Mouse (Mus musculus): ENCODE data around the gene Cacna1b. TPM values are rescaled to one million over a fixed set of nuclear protein-coding genes. Genes with fewer than 3 reads are reported as not detected.

Cacna1b gene
- 0.90 and 0.99 TPM in 2 replicates for polyA plus RNA-seq (2015; fragmentation: Nextera tagmentation; extraction: Ambion mirVana)

GRCm38 (mm10) chr2:24763115-24763557 lies at the start of gene Cacna1b:
Cacna1b (minus strand) TSS chr2:24763152.
- Histone ChIP-seq H3K27me3 (ENCODE audit: control insufficient read depth, insufficient read depth, low read length) (peaks cover 21% of the 10 kb centered on the region), H3K4me2 (ENCODE audit: low read depth, low read length) (peak within 1 kb of the TSS; percentile 99), H3K9ac (ENCODE audit: low read length) (peak within 1 kb of the TSS; percentile 55; the same call in 1 of the 2 replicates), H3K36me3 (ENCODE audit: control insufficient read depth, insufficient read depth, low read length) (no peaks in the 10 kb centered on the region), H3K27ac (ENCODE audit: low read length) (no peak within 1 kb of the TSS), H3K4me3 (replicated peaks; ENCODE audit: low read length) (peak within 1 kb of the TSS; percentile 55), H3K9me3 (replicated peaks; ENCODE audit: control insufficient read depth, low read length) (no peaks in the 10 kb centered on the region), H3K4me1 (ENCODE audit: control insufficient read depth, insufficient read depth, low read length) (peaks cover 7% of the 10 kb centered on the region)
- peak; percentile 86 for ATAC-seq (ENCODE audit: insufficient read depth, low FRiP score)
- WGBS, result under 1% methylated on average over 42 of the region's 42 CpGs

GRCm38 (mm10) chr2:24809746-24810145 lies 46.8 kb upstream of the Cacna1b start:
- no peak overlapping the region for H3K4me2 ChIP-seq (ENCODE audit: low read depth, low read length)
- no peak for ATAC-seq (ENCODE audit: insufficient read depth, low FRiP score)
- no peaks in the 10 kb centered on the region for H3K9me3 ChIP-seq (replicated peaks; ENCODE audit: control insufficient read depth, low read length)
- H3K27ac ChIP-seq (ENCODE audit: low read length), result no peak overlapping the region
- 73% methylated on average over 3 of the region's 3 CpGs for WGBS
- no peak overlapping the region for H3K4me3 ChIP-seq (replicated peaks; ENCODE audit: low read length)
- H3K4me1 ChIP-seq (ENCODE audit: control insufficient read depth, insufficient read depth, low read length), result no peaks in the 10 kb centered on the region
- H3K27me3 ChIP-seq (ENCODE audit: control insufficient read depth, insufficient read depth, low read length), result no peaks in the 10 kb centered on the region
- no peak overlapping the region for H3K9ac ChIP-seq (ENCODE audit: low read length)
- H3K36me3 ChIP-seq (ENCODE audit: control insufficient read depth, insufficient read depth, low read length), result peaks cover 22% of the 10 kb centered on the region

- no peak overlapping the region for H3K9ac ChIP-seq (ENCODE audit: low read length)
Measured at GRCm38 (mm10) chr2:24807691-24808090, 44.7 kb upstream of the Cacna1b start.

GRCm38 (mm10) chr2:24807036-24807435 lies 44.1 kb upstream of the Cacna1b start:
- 92% methylated on average over 3 of the region's 3 CpGs for WGBS
- H3K27me3 ChIP-seq (ENCODE audit: control insufficient read depth, insufficient read depth, low read length), result no peaks in the 10 kb centered on the region
- H3K4me2 ChIP-seq (ENCODE audit: low read depth, low read length), result no peak overlapping the region
- H3K9me3 ChIP-seq (replicated peaks; ENCODE audit: control insufficient read depth, low read length), result no peaks in the 10 kb centered on the region
- no peak for ATAC-seq (ENCODE audit: insufficient read depth, low FRiP score)
- no peak overlapping the region for H3K9ac ChIP-seq (ENCODE audit: low read length)
- no peak overlapping the region for H3K27ac ChIP-seq (ENCODE audit: low read length)
- H3K36me3 ChIP-seq (ENCODE audit: control insufficient read depth, insufficient read depth, low read length), result peaks cover 7% of the 10 kb centered on the region
- H3K4me1 ChIP-seq (ENCODE audit: control insufficient read depth, insufficient read depth, low read length), result no peaks in the 10 kb centered on the region
- H3K4me3 ChIP-seq (replicated peaks; ENCODE audit: low read length), result no peak overlapping the region

More at GRCm38 (mm10) chr2:24807691-24808090, 44.7 kb upstream of the Cacna1b start:
- Histone ChIP-seq H3K27ac (ENCODE audit: low read length) (no peak overlapping the region), H3K4me3 (replicated peaks; ENCODE audit: low read length) (no peak overlapping the region), H3K27me3 (ENCODE audit: control insufficient read depth, insufficient read depth, low read length) (no peaks in the 10 kb centered on the region), H3K36me3 (ENCODE audit: control insufficient read depth, insufficient read depth, low read length) (peaks cover 7% of the 10 kb centered on the region), H3K9me3 (replicated peaks; ENCODE audit: control insufficient read depth, low read length) (no peaks in the 10 kb centered on the region), H3K4me2 (ENCODE audit: low read depth, low read length) (no peak overlapping the region), H3K4me1 (ENCODE audit: control insufficient read depth, insufficient read depth, low read length) (no peaks in the 10 kb centered on the region)
- 96% methylated on average over 10 of the region's 10 CpGs for WGBS
- no peak for ATAC-seq (ENCODE audit: insufficient read depth, low FRiP score)

- 92% methylated on average over 6 of the region's 6 CpGs for WGBS
- Histone ChIP-seq H3K4me1 (ENCODE audit: control insufficient read depth, insufficient read depth, low read length) (no peaks in the 10 kb centered on the region), H3K9ac (ENCODE audit: low read length) (no peak overlapping the region), H3K36me3 (ENCODE audit: control insufficient read depth, insufficient read depth, low read length) (peaks cover 15% of the 10 kb centered on the region), H3K4me3 (replicated peaks; ENCODE audit: low read length) (no peak overlapping the region), H3K27ac (ENCODE audit: low read length) (no peak overlapping the region), H3K4me2 (ENCODE audit: low read depth, low read length) (no peak overlapping the region), H3K27me3 (ENCODE audit: control insufficient read depth, insufficient read depth, low read length) (no peaks in the 10 kb centered on the region), H3K9me3 (replicated peaks; ENCODE audit: control insufficient read depth, low read length) (no peaks in the 10 kb centered on the region)
- no peak for ATAC-seq (ENCODE audit: insufficient read depth, low FRiP score)
Measured at GRCm38 (mm10) chr2:24806143-24806542, 43.2 kb upstream of the Cacna1b start.

GRCm38 (mm10) chr2:24805621-24806020 lies 42.7 kb upstream of the Cacna1b start:
- H3K9ac ChIP-seq (ENCODE audit: low read length), result no peak overlapping the region
- H3K27me3 ChIP-seq (ENCODE audit: control insufficient read depth, insufficient read depth, low read length), result no peaks in the 10 kb centered on the region
- H3K4me3 ChIP-seq (replicated peaks; ENCODE audit: low read length), result no peak overlapping the region
- no peaks in the 10 kb centered on the region for H3K4me1 ChIP-seq (ENCODE audit: control insufficient read depth, insufficient read depth, low read length)
- no peak overlapping the region for H3K4me2 ChIP-seq (ENCODE audit: low read depth, low read length)
- peaks cover 20% of the 10 kb centered on the region for H3K36me3 ChIP-seq (ENCODE audit: control insufficient read depth, insufficient read depth, low read length)
- no peak overlapping the region for H3K27ac ChIP-seq (ENCODE audit: low read length)
- H3K9me3 ChIP-seq (replicated peaks; ENCODE audit: control insufficient read depth, low read length), result no peaks in the 10 kb centered on the region
- no peak for ATAC-seq (ENCODE audit: insufficient read depth, low FRiP score)
- WGBS, result 86% methylated on average over 4 of the region's 4 CpGs

- ATAC-seq (ENCODE audit: insufficient read depth, low FRiP score), result no peak
- Histone ChIP-seq H3K27me3 (ENCODE audit: control insufficient read depth, insufficient read depth, low read length) (no peaks in the 10 kb centered on the region), H3K36me3 (ENCODE audit: control insufficient read depth, insufficient read depth, low read length) (peaks cover 23% of the 10 kb centered on the region; the same call in 1 of the 2 replicates), H3K4me1 (ENCODE audit: control insufficient read depth, insufficient read depth, low read length) (no peaks in the 10 kb centered on the region), H3K4me3 (replicated peaks; ENCODE audit: low read length) (no peak overlapping the region), H3K9ac (ENCODE audit: low read length) (no peak overlapping the region), H3K27ac (ENCODE audit: low read length) (no peak overlapping the region), H3K4me2 (ENCODE audit: low read depth, low read length) (no peak overlapping the region), H3K9me3 (replicated peaks; ENCODE audit: control insufficient read depth, low read length) (no peaks in the 10 kb centered on the region)
- WGBS, result 87% methylated on average over 5 of the region's 5 CpGs
Measured at GRCm38 (mm10) chr2:24796833-24797457, 34.0 kb upstream of the Cacna1b start.

GRCm38 (mm10) chr2:24787250-24787649 lies 24.3 kb upstream of the Cacna1b start:
- Histone ChIP-seq H3K9me3 (replicated peaks; ENCODE audit: control insufficient read depth, low read length) (no peaks in the 10 kb centered on the region), H3K27me3 (ENCODE audit: control insufficient read depth, insufficient read depth, low read length) (no peaks in the 10 kb centered on the region), H3K4me3 (replicated peaks; ENCODE audit: low read length) (no peak overlapping the region), H3K9ac (ENCODE audit: low read length) (no peak overlapping the region), H3K4me1 (ENCODE audit: control insufficient read depth, insufficient read depth, low read length) (no peaks in the 10 kb centered on the region), H3K4me2 (ENCODE audit: low read depth, low read length) (no peak overlapping the region), H3K27ac (ENCODE audit: low read length) (no peak overlapping the region), H3K36me3 (ENCODE audit: control insufficient read depth, insufficient read depth, low read length) (peaks cover 21% of the 10 kb centered on the region)
- 65% methylated on average over 4 of the region's 4 CpGs for WGBS
- ATAC-seq (ENCODE audit: insufficient read depth, low FRiP score), result no peak

- no peak overlapping the region for H3K4me3 ChIP-seq (replicated peaks; ENCODE audit: low read length)
- WGBS, result 53% methylated on average over 4 of the region's 4 CpGs
- no peak overlapping the region for H3K27ac ChIP-seq (ENCODE audit: low read length)
Measured at GRCm38 (mm10) chr2:24781253-24781652, 18.3 kb upstream of the Cacna1b start.

More at GRCm38 (mm10) chr2:24781253-24781652, 18.3 kb upstream of the Cacna1b start:
- H3K36me3 ChIP-seq (ENCODE audit: control insufficient read depth, insufficient read depth, low read length), result no peaks in the 10 kb centered on the region
- ATAC-seq (ENCODE audit: insufficient read depth, low FRiP score), result no peak
- no peaks in the 10 kb centered on the region for H3K9me3 ChIP-seq (replicated peaks; ENCODE audit: control insufficient read depth, low read length)
- no peak overlapping the region for H3K9ac ChIP-seq (ENCODE audit: low read length)
- H3K27me3 ChIP-seq (ENCODE audit: control insufficient read depth, insufficient read depth, low read length), result no peaks in the 10 kb centered on the region
- H3K4me1 ChIP-seq (ENCODE audit: control insufficient read depth, insufficient read depth, low read length), result no peaks in the 10 kb centered on the region
- H3K4me2 ChIP-seq (ENCODE audit: low read depth, low read length), result no peak overlapping the region

Data from stomach, embryonic 16.5 days (tissue).